Mouse (Mus musculus) forebrain, embryonic 16.5 days (tissue): ENCODE data around the gene Ndufs8. TPM values are rescaled to one million over a fixed set of nuclear protein-coding genes. Genes with fewer than 3 reads are reported as not detected.
"Not testable (repeated sequence)": the region's sequence is repeated elsewhere in the genome, so short reads cannot be mapped to it uniquely, and the experiment has no call there.

Experiments
- ATAC-seq: fragments of 200-750 bp; cut with Nextera tagmentation; 2 replicates; pipeline ENCODE4 v1.8.0; 2017; ENCODE audit warnings: mild to moderate bottlenecking, moderate library complexity
- H3K27ac ChIP-seq: fragments of 300-500 bp; sonication (generic); 2 replicates; pipeline ENCODE4 v1.5.1; 2014; ENCODE audit warnings: low read length, control low read depth
- H3K27me3 ChIP-seq: fragments of 300-500 bp; sonication (generic); replicated peaks from 2 replicates; pipeline ENCODE4 v1.6.1; 2014; ENCODE audit warnings: low read length; ENCODE audit not compliant: control insufficient read depth, insufficient read depth
- H3K36me3 ChIP-seq: fragments of 300-500 bp; sonication (generic); 2 replicates; pipeline ENCODE4 v1.6.1; 2014; ENCODE audit not compliant: control insufficient read depth, insufficient read depth
- H3K4me1 ChIP-seq: fragments of 300-500 bp; sonication (generic); replicated peaks from 2 replicates; pipeline ENCODE4 v1.6.1; 2014; ENCODE audit warnings: low read length; ENCODE audit not compliant: control insufficient read depth, insufficient read depth
- H3K4me2 ChIP-seq: fragments of 300-500 bp; sonication (generic); 2 replicates; pipeline ENCODE4 v1.6.1; 2014; ENCODE audit warnings: mild to moderate bottlenecking, low read length, control low read depth
- H3K4me3 ChIP-seq: fragments of 300-500 bp; sonication (generic); replicated peaks from 2 replicates; pipeline ENCODE4 v1.5.1; 2014; ENCODE audit warnings: mild to moderate bottlenecking, low read length, control low read depth
- H3K9ac ChIP-seq: fragments of 300-500 bp; sonication (generic); replicated peaks from 2 replicates; pipeline ENCODE4 v1.6.1; 2014; ENCODE audit warnings: low read depth, low read length, control low read depth
- H3K9me3 ChIP-seq: fragments of 300-500 bp; sonication (generic); 2 replicates; pipeline ENCODE4 v1.6.1; 2016; ENCODE audit warnings: low read length; ENCODE audit not compliant: control insufficient read depth
- WGBS: fragments of 180-500 bp; shearing (Covaris S2); extraction: QIAGEN DNeasy Blood & Tissue Kit; methylation state at CpG from one replicate; pipeline ENCODE4 v1.1.7; 2014; 5-methylcytosine and 5-hydroxymethylcytosine counted together
- polyA plus RNA-seq: library from polyadenylated mRNA; unstranded; fragments of >200 nt; fragmentation: Nextera tagmentation; extraction: Ambion mirVana; gene quantifications from 2 replicates; pipeline ENCODE4 v1.2.1, GENCODE M21; 2015

Gene Ndufs8
- polyA plus RNA-seq = 186 and 207 TPM in 2 replicates

- Histone ChIP-seq H3K27me3 (no peaks in the 10 kb centered on the region), H3K9me3 (no peaks in the 10 kb centered on the region), H3K27ac (peak within 1 kb of the TSS; percentile 68), H3K4me3 (peak within 1 kb of the TSS; percentile 75), H3K36me3 (no peaks in the 10 kb centered on the region), H3K4me1 (peaks cover 16% of the 10 kb centered on the region), H3K4me2 (peak within 1 kb of the TSS; percentile 66), H3K9ac (peak within 1 kb of the TSS; percentile 73)
- under 1% methylated on average over 43 of the region's 43 CpGs for WGBS
- peak; percentile 99 for ATAC-seq
Observed at GRCm38 (mm10) chr19:3912337-3913204, at the start of gene Ndufs8. Gene Ndufs8, minus strand, starts transcription at chr19:3912774.

DNA sequence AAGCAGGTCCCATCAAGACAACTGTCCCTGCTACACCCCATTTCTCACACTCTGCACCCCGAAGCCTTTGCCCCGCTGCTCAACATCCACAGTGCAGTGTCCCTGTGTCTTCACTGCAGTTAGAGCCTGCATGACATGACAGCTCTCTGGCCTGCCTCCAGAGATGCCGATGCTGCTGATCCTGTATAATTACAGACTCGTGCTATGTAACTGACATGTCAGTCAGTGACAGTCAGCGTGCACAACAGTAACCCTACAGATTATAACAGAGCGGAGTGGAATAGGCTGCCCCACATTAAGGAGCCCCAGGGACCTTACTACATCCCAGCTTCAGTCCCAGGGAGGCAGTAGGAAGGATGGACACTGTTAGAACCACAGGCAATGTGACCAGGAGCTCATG, 49.2 kb upstream of the Ndufs8 start:
- peak; percentile 77 for ATAC-seq
- not testable (repeated sequence) for H3K4me3 ChIP-seq, H3K9ac ChIP-seq, H3K4me2 ChIP-seq, H3K27me3 ChIP-seq, H3K9me3 ChIP-seq, H3K36me3 ChIP-seq, H3K4me1 ChIP-seq, H3K27ac ChIP-seq
- WGBS = 51% methylated on average over 6 of the region's 6 CpGs

DNA sequence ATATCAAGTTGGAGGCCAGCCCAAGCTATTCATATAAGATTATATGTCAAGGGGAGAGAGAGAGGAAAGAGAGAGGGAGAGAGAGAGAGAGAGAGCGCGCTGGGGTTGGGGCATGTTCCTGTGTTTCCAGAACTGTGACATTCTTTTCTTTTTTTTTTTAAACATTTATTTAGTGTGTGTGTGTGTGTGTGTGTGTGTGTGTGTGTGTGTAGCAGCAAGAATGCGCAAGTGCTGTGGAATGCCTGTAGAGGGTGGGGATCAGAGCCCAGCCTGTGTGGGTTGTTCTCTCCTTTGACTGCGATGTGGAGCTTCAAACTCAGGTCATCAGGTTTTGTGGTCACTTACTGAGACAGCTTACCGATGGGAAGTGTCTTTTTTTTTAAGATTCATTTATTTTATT, 47.6 kb upstream of the Ndufs8 start:
- H3K9ac ChIP-seq = no peak overlapping the region
- H3K4me2 ChIP-seq = no peak overlapping the region
- no peak overlapping the region for H3K27ac ChIP-seq
- H3K4me3 ChIP-seq = no peak overlapping the region
- H3K9me3 ChIP-seq = no peaks in the 10 kb centered on the region
- no peaks in the 10 kb centered on the region for H3K4me1 ChIP-seq
- H3K27me3 ChIP-seq = no peaks in the 10 kb centered on the region
- ATAC-seq = no peak
- H3K36me3 ChIP-seq = no peaks in the 10 kb centered on the region
- WGBS = 93% methylated on average over 5 of the region's 5 CpGs

DNA sequence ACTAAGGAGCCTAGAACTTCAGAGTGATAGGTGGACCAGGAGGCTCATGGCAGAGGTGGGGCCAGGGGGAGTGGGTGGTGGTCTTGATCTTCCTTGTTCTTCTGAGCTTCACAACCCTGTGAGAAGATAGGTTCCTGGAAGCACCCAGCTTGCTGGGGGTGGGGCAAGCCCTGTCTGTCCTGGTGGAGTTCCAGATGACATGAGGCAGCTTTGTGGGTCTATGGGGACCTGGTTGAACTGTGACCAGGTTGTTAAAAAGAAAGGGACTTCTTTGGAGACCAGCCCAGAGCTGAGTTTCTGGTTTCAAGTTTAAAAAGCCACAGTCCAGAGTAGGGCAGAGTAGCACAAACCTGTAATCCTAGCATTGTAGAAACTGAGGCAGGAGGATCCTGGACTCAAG, 46.5 kb upstream of the Ndufs8 start:
- Histone ChIP-seq H3K4me3 (no peak overlapping the region), H3K9ac (no peak overlapping the region), H3K27me3 (no peaks in the 10 kb centered on the region), H3K4me1 (no peaks in the 10 kb centered on the region), H3K9me3 (no peaks in the 10 kb centered on the region), H3K27ac (no peak overlapping the region), H3K36me3 (no peaks in the 10 kb centered on the region), H3K4me2 (no peak overlapping the region)
- no peak for ATAC-seq

DNA sequence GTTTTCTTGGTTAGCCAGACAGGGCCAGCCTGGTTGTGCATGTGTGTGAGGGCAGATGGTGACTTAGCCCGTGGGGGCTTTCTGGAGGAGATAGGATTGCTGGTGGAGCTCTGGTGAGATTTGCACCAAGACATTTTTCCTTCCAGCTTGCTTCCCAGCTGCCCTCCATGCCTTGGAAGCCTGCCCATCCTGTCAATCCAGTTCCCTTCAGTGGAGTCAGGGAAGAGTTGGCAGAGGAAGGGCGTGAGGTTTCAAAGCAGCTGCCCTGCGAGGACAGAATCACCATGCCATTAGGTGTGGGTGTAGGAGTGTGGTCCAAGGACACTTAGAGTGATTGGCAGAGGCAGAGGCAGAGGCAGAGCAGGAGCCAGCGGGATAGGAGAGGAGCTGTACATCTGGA, 45.9 kb upstream of the Ndufs8 start, which contains the start of gene Aldh3b3:
TSS of gene Aldh3b3 (plus strand) at position 176 of the 400 bp plus-strand sequence.
- 61% methylated on average over 4 of the region's 4 CpGs for WGBS
- H3K9ac ChIP-seq = no peak within 1 kb of the TSS
- no peaks in the 10 kb centered on the region for H3K36me3 ChIP-seq

GRCm38 (mm10) chr19:3957296-3958036, 44.9 kb upstream of the Ndufs8 start:
- H3K27ac ChIP-seq, H3K4me2 ChIP-seq, H3K36me3 ChIP-seq, H3K4me1 ChIP-seq, H3K4me3 ChIP-seq, H3K27me3 ChIP-seq, H3K9me3 ChIP-seq, ATAC-seq, H3K9ac ChIP-seq: not testable (repeated sequence)
- WGBS = 89% methylated on average over 4 of the region's 5 CpGs

More for the DNA sequence above, 45.9 kb upstream of the Ndufs8 start, which contains the start of gene Aldh3b3:
- Histone ChIP-seq H3K4me2 (no peak within 1 kb of the TSS), H3K9me3 (no peaks in the 10 kb centered on the region), H3K4me1 (no peaks in the 10 kb centered on the region), H3K27ac (no peak within 1 kb of the TSS), H3K4me3 (no peak within 1 kb of the TSS), H3K27me3 (no peaks in the 10 kb centered on the region)
- no peak for ATAC-seq

DNA sequence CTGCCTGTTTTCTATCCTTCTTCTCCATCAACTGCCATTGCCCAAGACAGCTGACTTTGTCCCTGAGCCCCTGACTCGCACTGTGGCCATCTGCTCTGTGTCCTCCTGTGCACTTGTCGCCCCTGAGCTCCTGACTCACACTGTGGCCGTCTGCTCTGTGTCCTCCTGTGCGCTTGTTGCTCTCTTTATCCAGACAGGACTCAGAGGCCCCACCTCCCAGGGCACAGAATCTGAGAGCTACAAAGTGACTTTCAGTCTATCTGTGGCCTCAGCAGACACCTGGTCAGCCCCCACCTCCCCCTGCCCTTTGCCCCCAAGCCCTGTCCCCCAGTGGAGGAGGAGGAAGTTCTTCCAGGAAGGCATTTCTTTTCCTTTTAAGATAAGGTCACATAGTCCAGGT, 43.2 kb upstream of the Ndufs8 start:
- Histone ChIP-seq H3K27me3 (no peaks in the 10 kb centered on the region), H3K4me1 (no peaks in the 10 kb centered on the region), H3K4me2 (no peak overlapping the region), H3K9me3 (no peaks in the 10 kb centered on the region), H3K27ac (no peak overlapping the region), H3K36me3 (no peaks in the 10 kb centered on the region), H3K9ac (no peak overlapping the region), H3K4me3 (no peak overlapping the region)
- no peak for ATAC-seq
- WGBS = 63% methylated on average over 4 of the region's 4 CpGs

DNA sequence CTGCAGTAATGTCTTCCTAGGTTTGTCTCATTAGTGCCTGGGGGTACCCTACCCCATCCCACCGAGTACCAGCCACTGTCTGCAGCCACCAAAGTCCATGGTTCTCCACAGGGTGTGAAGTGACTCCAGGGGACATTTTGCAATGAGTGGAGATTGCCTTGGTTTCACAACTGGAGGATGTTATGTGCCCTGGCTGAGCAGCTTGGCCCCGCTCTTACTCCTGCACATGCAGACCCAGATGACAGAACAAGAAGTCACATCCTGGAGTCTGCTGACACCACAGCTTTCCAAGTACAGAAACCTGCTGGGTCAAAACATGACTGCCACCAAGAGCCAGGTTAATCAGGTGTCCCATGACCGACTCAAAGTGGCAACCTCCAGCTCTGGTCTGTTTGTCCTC, 42.5 kb upstream of the Ndufs8 start:
- whole genome bisulfite sequencing = 76% methylated on average over 3 of the region's 3 CpGs

GRCm38 (mm10) chr19:3952099-3952498, 39.5 kb upstream of the Ndufs8 start:
- 33% methylated on average over 1 of the region's 1 CpGs for WGBS
- H3K4me3 ChIP-seq = no peak overlapping the region
- H3K36me3 ChIP-seq = no peaks in the 10 kb centered on the region
- no peak for ATAC-seq
- no peaks in the 10 kb centered on the region for H3K27me3 ChIP-seq
- H3K9me3 ChIP-seq = no peaks in the 10 kb centered on the region
- no peak overlapping the region for H3K9ac ChIP-seq
- H3K27ac ChIP-seq = no peak overlapping the region
- H3K4me1 ChIP-seq = no peaks in the 10 kb centered on the region
- no peak overlapping the region for H3K4me2 ChIP-seq

More for the DNA sequence above, 42.5 kb upstream of the Ndufs8 start:
- H3K9ac ChIP-seq = no peak overlapping the region
- no peak for ATAC-seq
- no peaks in the 10 kb centered on the region for H3K27me3 ChIP-seq
- no peak overlapping the region for H3K27ac ChIP-seq
- H3K4me1 ChIP-seq = no peaks in the 10 kb centered on the region
- no peaks in the 10 kb centered on the region for H3K36me3 ChIP-seq
- no peak overlapping the region for H3K4me3 ChIP-seq
- H3K9me3 ChIP-seq = no peaks in the 10 kb centered on the region
- H3K4me2 ChIP-seq = no peak overlapping the region
